Mouse (Mus musculus) hindbrain, postnatal 0 days (tissue): ENCODE results near the gene Ifi27l2a. TPM values are rescaled to one million over a fixed set of nuclear protein-coding genes. Genes with fewer than 3 reads are reported as not detected.
A peak's percentile ranks its signal among the peaks of the same experiment; 100 is the strongest.
"Not testable (repeated sequence)": the region's sequence is repeated elsewhere in the genome, so short reads cannot be mapped to it uniquely, and the experiment has no call there.

Experiments
- ATAC-seq: fragments of 200-750 bp; cut with Nextera tagmentation; 2 replicates; pipeline ENCODE4 v1.8.0; 2017; ENCODE audit warnings: mild to moderate bottlenecking, moderate TSS enrichment, moderate library complexity
- DNase-seq: peaks from one replicate; pipeline ENCODE4 v3.0.0-alpha.2; 2015; ENCODE audit warnings: low spot score
- H3K27ac ChIP-seq: fragments of 300-500 bp; sonication (generic); 2 replicates; pipeline ENCODE4 v1.5.1; 2014; ENCODE audit warnings: mild to moderate bottlenecking
- H3K27me3 ChIP-seq: fragments of 300-500 bp; sonication (generic); 2 replicates; pipeline ENCODE4 v1.6.1; 2014; ENCODE audit warnings: low read length, mixed read lengths; ENCODE audit not compliant: insufficient read depth
- H3K36me3 ChIP-seq: fragments of 300-500 bp; sonication (generic); 2 replicates; pipeline ENCODE4 v1.6.1; 2014; ENCODE audit warnings: low read length, mixed read lengths; ENCODE audit not compliant: insufficient read depth
- H3K4me1 ChIP-seq: fragments of 300-500 bp; sonication (generic); 2 replicates; pipeline ENCODE4 v1.6.1; 2014; ENCODE audit warnings: antibody characterized with exemption, low read length, mixed read lengths; ENCODE audit not compliant: insufficient read depth
- H3K4me2 ChIP-seq: fragments of 300-500 bp; sonication (generic); 2 replicates; pipeline ENCODE4 v1.6.1; 2014; ENCODE audit warnings: low read depth, mild to moderate bottlenecking, low read length, moderate library complexity, mixed read lengths
- H3K4me3 ChIP-seq: fragments of 300-500 bp; sonication (generic); 2 replicates; pipeline ENCODE4 v1.5.1; 2014; ENCODE audit warnings: low read length
- H3K9ac ChIP-seq: fragments of 300-500 bp; sonication (generic); replicated peaks from 2 replicates; pipeline ENCODE4 v1.6.1; 2014; ENCODE audit warnings: mild to moderate bottlenecking, low read length, moderate library complexity, mixed read lengths
- H3K9me3 ChIP-seq: fragments of 300-500 bp; sonication (generic); 2 replicates; pipeline ENCODE4 v1.6.1; 2016; ENCODE audit warnings: low read length, mixed read lengths
- CTCF ChIP-seq: IDR thresholded peaks from 2 replicates; pipeline ENCODE4 v1.5.1; 2016; ENCODE audit warnings: antibody characterized with exemption, control low read depth, low read depth
- WGBS: fragments of 180-500 bp; shearing (Covaris S2); extraction: QIAGEN DNeasy Blood & Tissue Kit; methylation state at CpG from one replicate; pipeline ENCODE4 v1.1.7; 2014; 5-methylcytosine and 5-hydroxymethylcytosine counted together
- polyA plus RNA-seq: library from polyadenylated mRNA; unstranded; fragments of >200 nt; fragmentation: Nextera tagmentation; extraction: Ambion mirVana; gene quantifications from 2 replicates; pipeline ENCODE4 v1.2.1, GENCODE M21; 2015
- total RNA-seq: library from RNA; depleted of rRNA; stranded (reverse); fragments of >200 nt; gene quantifications from 2 replicates; pipeline ENCODE4 v1.2.3, GENCODE M21; 2014; rRNA removed

Ifi27l2a gene
- 3.2 TPM in 1 of 2 replicates, not detected in the other for total RNA-seq
- polyA plus RNA-seq: 13.1 and 13.5 TPM in 2 replicates

DNA sequence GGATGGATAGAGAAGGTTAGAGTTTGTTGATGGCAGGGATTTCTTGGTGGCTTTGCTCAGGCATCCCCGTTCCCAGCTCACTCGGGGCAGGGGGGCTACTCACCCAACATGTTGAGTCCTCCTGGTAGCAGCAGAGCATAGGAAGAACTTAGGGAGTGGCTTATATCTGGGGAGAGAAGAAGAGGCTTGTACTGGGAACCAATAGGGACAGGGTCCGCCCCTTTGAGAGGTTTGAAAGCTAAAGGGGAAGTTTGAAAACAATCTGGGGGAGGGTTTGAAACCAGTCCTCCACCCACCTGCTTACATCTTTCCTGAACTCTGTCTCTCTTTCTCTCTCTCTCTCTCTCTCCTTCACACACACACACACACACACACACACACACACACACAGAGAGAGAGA lies at the start of gene Ifi27l2a:
Ifi27l2a (minus strand) TSS at position 157 of the 400 bp plus-strand sequence.
- WGBS: 56% methylated on average over 3 of the region's 3 CpGs
- ATAC-seq (no peak), DNase-seq (no peak)
- Histone ChIP-seq H3K4me1 (no peaks in the 10 kb centered on the region), H3K27me3 (no peaks in the 10 kb centered on the region), H3K4me3 (no peak within 1 kb of the TSS), H3K36me3 (no peaks in the 10 kb centered on the region), H3K27ac (no peak within 1 kb of the TSS), H3K9me3 (no peaks in the 10 kb centered on the region), H3K4me2 (no peak within 1 kb of the TSS), H3K9ac (no peak within 1 kb of the TSS)
- no peak for TF ChIP-seq CTCF

DNA sequence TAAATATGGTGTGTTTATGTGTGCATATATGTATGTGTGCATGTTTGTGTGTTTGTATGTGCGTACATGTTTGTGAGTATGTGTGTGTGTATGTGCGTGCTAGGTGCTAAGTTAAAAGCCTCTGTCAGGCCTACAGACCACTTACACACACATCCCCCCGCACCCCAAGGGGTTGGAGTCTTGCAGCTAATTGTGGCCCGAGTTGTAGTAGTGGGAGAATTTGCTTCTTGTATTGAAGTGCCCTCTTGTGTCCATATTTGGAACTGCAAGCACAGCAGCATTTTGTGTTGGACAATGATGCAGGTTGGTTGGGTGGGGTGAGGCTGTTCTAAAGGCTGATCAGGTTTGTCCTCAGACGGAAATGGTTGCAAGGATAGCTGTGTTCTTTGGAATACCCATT lies 49.3 kb upstream of the Ifi27l2a start:
- peak; percentile 55 for ATAC-seq
- 38% methylated on average over 5 of the region's 5 CpGs for WGBS
- Histone ChIP-seq H3K9ac (no peak overlapping the region), H3K36me3 (no peaks in the 10 kb centered on the region), H3K4me3 (no peak overlapping the region), H3K4me2 (no peak overlapping the region), H3K27ac (no peak overlapping the region), H3K27me3 (no peaks in the 10 kb centered on the region), H3K4me1 (no peaks in the 10 kb centered on the region), H3K9me3 (no peaks in the 10 kb centered on the region)
- DNase-seq: peak; percentile 85
- peak; percentile 94 for TF ChIP-seq CTCF

- Histone ChIP-seq H3K27ac (no peak overlapping the region), H3K9ac (no peak overlapping the region), H3K4me2 (no peak overlapping the region), H3K4me1 (no peaks in the 10 kb centered on the region), H3K36me3 (no peaks in the 10 kb centered on the region), H3K4me3 (no peak overlapping the region), H3K9me3 (no peaks in the 10 kb centered on the region), H3K27me3 (no peaks in the 10 kb centered on the region)
- WGBS: 85% methylated on average over 3 of the region's 3 CpGs
- no peak for ATAC-seq
- no peak for DNase-seq
- TF ChIP-seq CTCF: no peak
Observed at GRCm38 (mm10) chr12:103491091-103491730, 47.7 kb upstream of the Ifi27l2a start.

DNA sequence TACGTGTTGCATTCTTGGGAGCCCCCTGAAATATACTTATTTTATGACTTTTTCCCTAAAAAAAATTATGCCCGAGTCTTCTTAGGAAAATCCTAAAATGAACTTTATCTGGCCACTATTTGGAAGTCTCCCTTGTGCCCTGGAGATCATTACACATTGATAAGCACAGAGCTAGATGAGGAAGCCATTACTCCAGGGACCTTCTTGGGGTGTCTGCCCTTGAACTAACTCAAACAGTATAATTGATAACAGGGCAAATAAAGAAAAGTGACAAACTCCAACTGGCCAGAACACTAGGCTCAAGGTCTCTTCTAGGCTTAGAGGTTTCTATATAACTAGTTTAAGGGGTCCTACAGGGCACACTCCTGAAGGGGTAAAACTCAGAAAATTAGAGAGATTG lies 44.3 kb upstream of the Ifi27l2a start:
- DNase-seq (no peak), ATAC-seq (no peak)
- Histone ChIP-seq H3K9me3 (no peaks in the 10 kb centered on the region), H3K4me2 (no peak overlapping the region), H3K4me3 (no peak overlapping the region), H3K27me3 (no peaks in the 10 kb centered on the region), H3K36me3 (no peaks in the 10 kb centered on the region), H3K9ac (no peak overlapping the region), H3K27ac (no peak overlapping the region), H3K4me1 (no peaks in the 10 kb centered on the region)
- WGBS: 77% methylated on average over 2 of the region's 2 CpGs
- TF ChIP-seq CTCF: no peak

- H3K9me3 ChIP-seq: no peaks in the 10 kb centered on the region
- H3K4me2 ChIP-seq: no peak overlapping the region
- H3K36me3 ChIP-seq: no peaks in the 10 kb centered on the region
- no peaks in the 10 kb centered on the region for H3K27me3 ChIP-seq
- 72% methylated on average over 4 of the region's 4 CpGs for WGBS
- H3K4me1 ChIP-seq: no peaks in the 10 kb centered on the region
- DNase-seq (no peak), ATAC-seq (no peak)
- H3K9ac ChIP-seq: no peak overlapping the region
- no peak overlapping the region for H3K4me3 ChIP-seq
- H3K27ac ChIP-seq: no peak overlapping the region
- TF ChIP-seq CTCF: no peak
Observed at GRCm38 (mm10) chr12:103487276-103487675, 43.8 kb upstream of the Ifi27l2a start.

DNA sequence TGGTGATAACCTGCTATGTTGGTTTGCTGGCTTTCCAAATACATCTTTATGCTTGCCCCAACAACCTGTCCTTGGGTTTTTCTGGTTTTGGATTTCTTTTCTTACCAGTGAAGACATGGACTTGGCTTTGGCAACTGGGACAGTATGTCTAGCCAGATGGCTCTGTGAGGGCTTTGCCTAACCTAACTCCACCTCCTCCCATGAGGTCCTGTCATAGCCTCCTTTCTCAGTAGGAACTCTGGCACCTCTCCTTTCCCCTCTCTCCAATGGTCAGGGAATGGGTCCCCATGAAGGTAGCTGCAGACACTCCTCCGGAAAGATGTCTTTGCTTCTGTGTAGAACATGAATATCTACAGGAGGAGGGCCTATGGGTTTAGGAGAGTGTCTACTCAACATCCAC lies 43.2 kb upstream of the Ifi27l2a start:
- Histone ChIP-seq H3K4me2 (no peak overlapping the region), H3K36me3 (no peaks in the 10 kb centered on the region), H3K27ac (no peak overlapping the region), H3K4me1 (no peaks in the 10 kb centered on the region), H3K27me3 (no peaks in the 10 kb centered on the region), H3K4me3 (no peak overlapping the region), H3K9me3 (no peaks in the 10 kb centered on the region), H3K9ac (no peak overlapping the region)
- WGBS: 89% methylated on average over 1 of the region's 1 CpGs
- ATAC-seq (no peak), DNase-seq (no peak)
- TF ChIP-seq CTCF: no peak

DNA sequence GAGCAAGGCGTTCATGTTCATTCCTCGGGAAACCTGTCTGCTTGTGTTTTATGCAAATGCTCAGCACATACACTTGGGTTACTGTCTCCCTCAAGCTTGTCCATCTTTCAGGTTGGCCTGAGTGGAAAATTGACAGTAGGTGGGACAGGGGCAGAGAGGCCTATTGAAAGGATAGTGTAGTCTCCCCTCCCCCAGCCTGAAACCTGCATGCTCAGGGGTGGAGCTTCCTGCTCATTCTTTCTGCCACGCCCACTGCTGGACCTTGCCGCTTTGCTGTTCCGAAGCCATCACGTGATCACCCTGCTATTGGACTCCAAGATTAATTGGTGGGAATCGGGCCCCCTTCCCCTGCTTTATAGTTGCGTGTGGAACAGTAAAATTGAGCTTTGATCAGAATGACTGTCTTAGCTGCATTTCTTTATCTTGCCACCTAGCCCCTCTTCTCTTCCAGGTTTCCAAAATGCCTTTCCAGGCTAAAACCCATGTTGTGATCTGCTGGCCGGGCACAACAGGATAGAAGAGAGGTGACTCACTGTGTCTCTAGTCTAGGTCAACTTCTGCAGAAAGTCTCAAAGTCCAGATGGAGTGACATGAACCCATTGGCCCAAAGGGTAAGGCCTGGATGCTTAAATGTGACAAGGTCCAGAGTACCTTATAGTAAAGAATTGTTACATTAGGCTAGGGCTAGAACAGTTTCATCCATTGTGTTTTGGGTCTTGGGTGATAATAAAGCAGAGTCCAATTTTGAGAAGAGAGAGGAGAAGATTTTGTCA lies 40.9 kb upstream of the Ifi27l2a start:
- H3K9ac ChIP-seq, H3K36me3 ChIP-seq, H3K9me3 ChIP-seq, H3K4me1 ChIP-seq, ATAC-seq, H3K27ac ChIP-seq, DNase-seq, H3K4me2 ChIP-seq, H3K4me3 ChIP-seq, H3K27me3 ChIP-seq: not testable (repeated sequence)
- 65% methylated on average over 9 of the region's 9 CpGs for WGBS
